ENCODE assay signal across 29 mouse cellular contexts in genomic region chr11:20527901-20528300, GRCm38 (mm10). TPM values are rescaled to one million over a fixed set of nuclear protein-coding genes. Genes with fewer than 3 reads are reported as not detected.
DNase-seq lines count a peak whose midpoint lies in the region; ATAC-seq lines count a peak whose summit lies in the region.
"Had no signal": no experiment of that assay in that cellular context is flagged by ENCODE, and none has a peak within 500 bp of the region (broad histone marks: within the 10 kb centered on the region; RNA-seq: fewer than 3 reads in every experiment).

No protein-coding gene starts in this region.

- no peak overlapping the region for H3K9ac ChIP-seq in midbrain, embryonic 11.5 days (ENCODE audit: low read length)
- H3K9ac ChIP-seq: embryonic facial prominence, embryonic 13.5 days; forebrain, postnatal 0 days; hindbrain, embryonic 13.5 days; limb, embryonic 13.5 days; lung, embryonic 15.5 days; midbrain, embryonic 13.5 days had no signal

- peak; percentile 41 for DNase-seq in midbrain, embryonic 11.5 days (ENCODE audit: low spot score, missing footprints)
- no peak for DNase-seq in midbrain, embryonic 10.5 days (ENCODE audit: low spot score)
- peak; percentile 62 for DNase-seq in cerebellum, adult 11 months
- peak; percentile 63 for DNase-seq in cerebellum, adult 8-10 months
- DNase-seq in cerebellum, postnatal 25 days: peak; percentile 60 to 78
- DNase-seq in left cerebral cortex, postnatal 36 days (ENCODE audit: low spot score in 2 of 2): no peak
- no peak for DNase-seq in neural tube, embryonic 10.5 days (ENCODE audit: extremely low spot score, low spot score)
- DNase-seq in thymus, postnatal 4 days: no peak
- DNase-seq: adrenal gland, adult 8-10 months; forebrain, postnatal 0 days; gastrocnemius, postnatal 14 days; heart, postnatal 36 days; kidney, adult 9 months; kidney, postnatal 10 days; right cerebral cortex, postnatal 4 days; thymus, adult 18-20 months; thymus, postnatal 36 days had no signal

- WGBS in midbrain, embryonic 11.5 days: 93% methylated on average over 3 of the region's 3 CpGs
- 96% methylated on average over 3 of the region's 3 CpGs for WGBS in midbrain, embryonic 10.5 days

- H3K9me3 ChIP-seq in midbrain, embryonic 11.5 days (ENCODE audit: control insufficient read depth, low read length): no peaks in the 10 kb centered on the region
- H3K9me3 ChIP-seq in midbrain, embryonic 10.5 days (replicated peaks): no peaks in the 10 kb centered on the region
- H3K9me3 ChIP-seq: embryonic facial prominence, embryonic 13.5 days; forebrain, embryonic 10.5 days; hindbrain, embryonic 13.5 days; limb, embryonic 13.5 days; lung, embryonic 15.5 days; midbrain, embryonic 13.5 days had no signal

- H3K4me2 ChIP-seq in midbrain, embryonic 11.5 days: no peak overlapping the region
- H3K4me2 ChIP-seq: embryonic facial prominence, embryonic 13.5 days; heart, embryonic 11.5 days; hindbrain, embryonic 13.5 days; limb, embryonic 13.5 days; liver, embryonic 11.5 days; lung, embryonic 15.5 days; midbrain, embryonic 13.5 days had no signal

- H3K27me3 ChIP-seq in midbrain, embryonic 11.5 days (ENCODE audit: control insufficient read depth, insufficient read depth, low read length): no peaks in the 10 kb centered on the region
- no peaks in the 10 kb centered on the region for H3K27me3 ChIP-seq in midbrain, embryonic 10.5 days (ENCODE audit: low read depth, poor library complexity, severe bottlenecking)
- H3K27me3 ChIP-seq: CH12.LX; embryonic facial prominence, embryonic 13.5 days; hindbrain, embryonic 13.5 days; limb, embryonic 13.5 days; lung, embryonic 15.5 days; midbrain, embryonic 13.5 days had no signal

- no peak for ATAC-seq in midbrain, embryonic 11.5 days (ENCODE audit: low FRiP score)
- ATAC-seq: activated CD4-positive, CD25-positive, alpha-beta regulatory T cell, adult 4 months; forebrain, postnatal 0 days; intestine, postnatal 0 days; midbrain, embryonic 13.5 days had no signal

- 0 out of 2 replicates have a peak, but pooled peaks cover 2% of the 10 kb centered on the region for H3K4me1 ChIP-seq in midbrain, embryonic 11.5 days (ENCODE audit: control insufficient read depth, insufficient read depth, low read length)
- H3K4me1 ChIP-seq in midbrain, embryonic 10.5 days: peaks cover 15% of the 10 kb centered on the region

- intact Hi-C loops in left cerebral cortex, postnatal 36 days (cut with DNase I): no loop called here

- no peak overlapping the region for H3K27ac ChIP-seq in midbrain, embryonic 11.5 days (ENCODE audit: low read depth, low read length)
- H3K27ac ChIP-seq in midbrain, embryonic 10.5 days (replicated peaks): no peak overlapping the region
- H3K27ac ChIP-seq: embryonic facial prominence, embryonic 13.5 days; forebrain, embryonic 10.5 days; hindbrain, embryonic 13.5 days; limb, embryonic 13.5 days; lung, embryonic 15.5 days; midbrain, embryonic 13.5 days; stomach, postnatal 0 days had no signal

- no peaks in the 10 kb centered on the region for H3K36me3 ChIP-seq in midbrain, embryonic 11.5 days (ENCODE audit: control insufficient read depth, insufficient read depth, low read length)
- H3K36me3 ChIP-seq in midbrain, embryonic 10.5 days: no peaks in the 10 kb centered on the region
- H3K36me3 ChIP-seq: embryonic facial prominence, embryonic 13.5 days; forebrain, embryonic 10.5 days; hindbrain, embryonic 13.5 days; limb, embryonic 13.5 days; lung, embryonic 15.5 days; midbrain, embryonic 13.5 days had no signal

- H3K4me3 ChIP-seq in midbrain, embryonic 11.5 days (ENCODE audit: low read depth, low read length): no peak overlapping the region
- H3K4me3 ChIP-seq in midbrain, embryonic 10.5 days: no peak overlapping the region
- H3K4me3 ChIP-seq: embryonic facial prominence, embryonic 13.5 days; forebrain, embryonic 10.5 days; hindbrain, embryonic 13.5 days; limb, embryonic 13.5 days; lung, embryonic 15.5 days; midbrain, embryonic 13.5 days had no signal

RNA-seq across cellular contexts. Expression of gene Sertad2, which starts 15.2 kb away (rescaled TPM):
- polyA plus RNA-seq in midbrain, embryonic 11.5 days (2014; fragmentation: Nextera tagmentation; extraction: Ambion mirVana): 19.3 and 19.4 TPM in 2 replicates
- 30.3 and 36.7 TPM in 2 replicates for polyA plus RNA-seq in midbrain, embryonic 10.5 days (2016; fragmentation: Nextera tagmentation; extraction: Ambion mirVana)
- 10 to 100 TPM; 20.5 to 21.9 TPM for total RNA-seq in left cerebral cortex, postnatal 36 days (2021)

Comparison
In these comparisons a context has a peak if more than half of its experiments do, and no peak if none do; other contexts are left out.
1. DNase-seq: peak in midbrain, embryonic 11.5 days (single experiment), cerebellum, adult 11 months (single experiment), cerebellum, adult 8-10 months (single experiment) and cerebellum, postnatal 25 days (2 of 2); none in midbrain, embryonic 10.5 days (single experiment), left cerebral cortex, postnatal 36 days (0 of 2), neural tube, embryonic 10.5 days (single experiment) and thymus, postnatal 4 days (single experiment).